Mouse (Mus musculus): ENCODE results near the gene Nobox.

DNA sequence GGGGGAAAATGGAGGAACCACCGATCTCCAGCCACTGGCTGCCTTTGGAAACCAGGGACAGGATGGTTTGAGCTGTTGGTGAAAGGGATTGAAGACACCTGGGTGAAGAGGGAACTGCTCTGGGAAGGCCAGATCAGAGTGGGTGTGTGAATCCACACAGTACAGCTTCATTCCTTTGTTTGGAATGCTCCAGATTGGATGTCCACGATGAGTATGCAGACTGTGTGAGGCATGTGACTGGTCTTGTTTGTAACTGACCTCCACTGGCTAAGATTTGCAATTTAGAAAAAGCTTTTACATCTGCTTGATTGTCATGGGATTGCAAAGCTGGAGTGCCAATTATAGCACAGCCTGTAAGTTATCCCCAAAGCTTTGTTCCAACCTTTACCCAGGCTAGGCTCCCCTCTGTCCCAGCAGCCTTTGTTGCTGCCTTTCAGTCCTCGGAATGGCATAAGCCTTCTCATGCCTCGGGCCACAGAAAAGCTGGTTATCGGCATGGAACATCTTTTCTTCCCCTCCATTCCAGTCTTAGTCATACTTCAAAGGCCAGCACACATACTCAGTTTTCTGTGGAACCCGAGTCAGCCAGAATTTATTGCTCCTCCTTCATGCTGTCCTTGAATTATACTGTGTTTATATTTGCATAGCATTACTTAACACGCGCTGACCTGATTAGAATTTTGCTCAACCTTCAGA is 3.8 kb upstream of the Nobox start:
- TF ChIP-seq CTCF (conservative IDR thresholded peaks at IDR 0.05 in 1 of 2, IDR thresholded peaks at IDR 0.05 in 1 of 2; ENCODE audit: low read depth in 2 of 2, low read length in 2 of 2) (no peak), EP300 (IDR thresholded peaks at IDR 0.05; ENCODE audit: low read length) (no peak)
